Comparison of ENCODE assay signal across 1 mouse cellular context in genomic region chr7:46846486-46847244, GRCm38 (mm10).
TF ChIP-seq lines count a peak whose summit lies in the region.

No protein-coding gene starts in this region.

TF ChIP-seq in MEL, 35 proteins besides CTCF, POLR2A, EP300 and RAD21 (continued from another document):
- 0 out of 2 replicates have a peak, but pooled peaks have one; percentile 2 for TF ChIP-seq TCF12 (IDR thresholded peaks at IDR 0.05; ENCODE audit: low read depth, low read length)
- no peak for TF ChIP-seq ELF1 (IDR thresholded peaks at IDR 0.05; ENCODE audit: low read depth, low read length)
- TF ChIP-seq NRF1 (IDR thresholded peaks at IDR 0.05; ENCODE audit: insufficient read depth, low read depth, low read length, poor library complexity, severe bottlenecking) = peak; percentile 92
- no peak for TF ChIP-seq MAX (IDR thresholded peaks at IDR 0.05; ENCODE audit: low read length)
- no peak for TF ChIP-seq ZNF384 (IDR thresholded peaks at IDR 0.05; ENCODE audit: low read depth, low read length)
- TF ChIP-seq JUND (IDR thresholded peaks at IDR 0.05; ENCODE audit: low read depth, low read length) = no peak
- TF ChIP-seq USF1 (IDR thresholded peaks at IDR 0.05; ENCODE audit: low read depth, low read length) = no peak; the same call in 1 of the 2 replicates
- TF ChIP-seq MYB (IDR thresholded peaks at IDR 0.05; ENCODE audit: low read depth, low read length) = no peak
- peak; percentile 76 for TF ChIP-seq MXI1 (IDR thresholded peaks at IDR 0.05; ENCODE audit: low read depth, low read length)
- no peak for TF ChIP-seq UBTF (IDR thresholded peaks at IDR 0.05; ENCODE audit: borderline replicate concordance, insufficient read depth, low read depth, low read length)
- TF ChIP-seq GABPA (IDR thresholded peaks at IDR 0.05; ENCODE audit: low read depth, low read length) = no peak
- no peak for TF ChIP-seq ETS1 (IDR thresholded peaks at IDR 0.05; ENCODE audit: low read depth, low read length)
- peak; percentile 71 for TF ChIP-seq TBP (IDR thresholded peaks at IDR 0.05; ENCODE audit: low read depth, low read length)
- 0 out of 2 replicates have a peak, but pooled peaks have one; percentile 26 for TF ChIP-seq CHD1 (IDR thresholded peaks at IDR 0.05; ENCODE audit: low read depth, low read length)
- no peak for TF ChIP-seq MEF2A (IDR thresholded peaks at IDR 0.05; ENCODE audit: extremely low read depth, insufficient replicate concordance, low read depth, low read length, poor library complexity, severe bottlenecking)
- no peak for TF ChIP-seq RCOR1 (IDR thresholded peaks at IDR 0.05; ENCODE audit: low read depth, low read length)
